ENCODE assay signal across 8 mouse cellular contexts in the genomic region with DNA sequence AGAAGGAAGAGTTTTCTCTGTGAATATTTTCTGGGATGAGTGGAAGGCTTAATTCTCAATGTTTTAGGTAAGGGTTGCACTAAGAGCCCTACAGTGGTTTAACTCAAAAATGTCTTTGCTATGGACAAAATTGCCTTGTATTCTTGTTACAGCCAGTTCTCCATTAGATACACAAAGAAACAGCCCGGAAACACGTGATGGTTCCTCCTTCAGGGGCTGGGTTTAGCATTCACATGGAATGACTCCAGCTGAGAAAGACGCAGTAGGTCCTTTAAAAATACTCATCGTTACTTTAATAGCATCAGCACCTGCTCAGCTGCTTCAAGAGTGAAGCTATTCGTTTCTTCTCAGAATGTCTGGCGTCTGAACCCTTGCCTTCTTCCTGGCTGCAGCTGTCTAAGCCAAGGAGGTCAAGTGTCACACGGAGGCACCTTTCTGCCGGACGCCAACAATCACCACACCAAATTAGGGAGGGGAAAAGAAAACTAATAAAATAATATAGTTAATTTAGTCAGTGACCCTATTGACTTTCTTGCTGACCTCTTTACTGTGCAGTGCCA. TPM values are rescaled to one million over a fixed set of nuclear protein-coding genes. Genes with fewer than 3 reads are reported as not detected.
DNase-seq lines count a peak whose midpoint lies in the region; ATAC-seq and TF ChIP-seq lines count a peak whose summit lies in the region.
"Had no signal": no experiment of that assay in that cellular context is flagged by ENCODE, and none has a peak within 500 bp of the region (broad histone marks: within the 10 kb centered on the region; RNA-seq: fewer than 3 reads in every experiment).

No protein-coding gene starts in this region.

- peaks cover 38% of the 10 kb centered on the region for H3K4me1 ChIP-seq in kidney, embryonic 15.5 days
- H3K4me1 ChIP-seq in kidney, adult 2 months (ENCODE audit: control insufficient read depth, insufficient read depth, low read length), result no peaks in the 10 kb centered on the region
- peaks cover 34% of the 10 kb centered on the region for H3K4me1 ChIP-seq in embryonic facial prominence, embryonic 13.5 days
- peaks cover 39% of the 10 kb centered on the region for H3K4me1 ChIP-seq in limb, embryonic 15.5 days

- H3K36me3 ChIP-seq in kidney, embryonic 15.5 days, result no peaks in the 10 kb centered on the region
- no peaks in the 10 kb centered on the region for H3K36me3 ChIP-seq in kidney, adult 2 months (ENCODE audit: control insufficient read depth, insufficient read depth, low read length)
- no peaks in the 10 kb centered on the region for H3K36me3 ChIP-seq in embryonic facial prominence, embryonic 13.5 days
- H3K36me3 ChIP-seq in limb, embryonic 15.5 days, result no peaks in the 10 kb centered on the region
- H3K36me3 ChIP-seq: hindbrain, embryonic 15.5 days had no signal

- H3K9me3 ChIP-seq in kidney, embryonic 15.5 days (replicated peaks), result no peaks in the 10 kb centered on the region
- H3K9me3 ChIP-seq in embryonic facial prominence, embryonic 13.5 days, result no peaks in the 10 kb centered on the region
- H3K9me3 ChIP-seq in limb, embryonic 15.5 days, result no peaks in the 10 kb centered on the region
- H3K9me3 ChIP-seq: hindbrain, embryonic 15.5 days had no signal

- H3K27ac ChIP-seq in kidney, embryonic 15.5 days, result 0 out of 2 replicates have a peak overlapping the region, but pooled peaks have one; percentile 10
- no peak overlapping the region for H3K27ac ChIP-seq in kidney, adult 2 months (ENCODE audit: insufficient read depth, low read depth, low read length)
- no peak overlapping the region for H3K27ac ChIP-seq in embryonic facial prominence, embryonic 13.5 days
- peak overlapping the region; percentile 89; the same call in 1 of the 2 replicates for H3K27ac ChIP-seq in limb, embryonic 15.5 days

- no peak for TF ChIP-seq CTCF in kidney, adult 2 months (conservative IDR thresholded peaks at IDR 0.05; ENCODE audit: insufficient read depth, insufficient read length, low read depth, low read length)

- no peak for ATAC-seq in kidney, embryonic 15.5 days (replicated peaks; ENCODE audit: low FRiP score)
- ATAC-seq in embryonic facial prominence, embryonic 13.5 days (ENCODE audit: insufficient number of reproducible peaks, insufficient read depth, low FRiP score, low TSS enrichment, low read depth), result no peak
- ATAC-seq in limb, embryonic 15.5 days (ENCODE audit: insufficient number of reproducible peaks, low FRiP score, low TSS enrichment, low read depth), result no peak
- ATAC-seq in inflammation-experienced regulatory T-cells, adult 6 months, result no peak

- H3K4me3 ChIP-seq in kidney, embryonic 15.5 days (replicated peaks), result peak overlapping the region; percentile 70
- H3K4me3 ChIP-seq in kidney, adult 2 months (ENCODE audit: insufficient read depth, low read depth, low read length), result no peak overlapping the region
- peak overlapping the region; percentile 62 for H3K4me3 ChIP-seq in embryonic facial prominence, embryonic 13.5 days
- no peak overlapping the region for H3K4me3 ChIP-seq in limb, embryonic 15.5 days

- no peak for DNase-seq in kidney, adult 2 months
- peak; percentile 50 for DNase-seq in ZHBTc4 (ENCODE audit: low read depth, low spot score)
- DNase-seq in spleen, postnatal 14 days (ENCODE audit: low spot score in 2 of 2), result no peak

- 20% methylated on average over 9 of the region's 9 CpGs for WGBS in kidney, embryonic 15.5 days
- WGBS in kidney, adult 2 months, result 40% methylated on average over 9 of the region's 9 CpGs
- WGBS in embryonic facial prominence, embryonic 13.5 days, result 25% methylated on average over 9 of the region's 9 CpGs
- WGBS in limb, embryonic 15.5 days, result 21% methylated on average over 9 of the region's 9 CpGs

- TF ChIP-seq POLR2A in kidney, adult 2 months (IDR thresholded peaks at IDR 0.05; ENCODE audit: low read depth, low read length), result no peak

- peaks cover 58% of the 10 kb centered on the region for H3K27me3 ChIP-seq in kidney, embryonic 15.5 days
- H3K27me3 ChIP-seq in kidney, adult 2 months (replicated peaks; ENCODE audit: control insufficient read depth, insufficient read depth, low read length), result no peaks in the 10 kb centered on the region
- H3K27me3 ChIP-seq in embryonic facial prominence, embryonic 13.5 days, result peaks cover 45% of the 10 kb centered on the region
- H3K27me3 ChIP-seq in limb, embryonic 15.5 days, result peaks cover 25% of the 10 kb centered on the region

- peak overlapping the region; percentile 93 for H3K4me2 ChIP-seq in kidney, embryonic 15.5 days
- H3K4me2 ChIP-seq in embryonic facial prominence, embryonic 13.5 days, result peak overlapping the region; percentile 83
- peak overlapping the region; percentile 91 for H3K4me2 ChIP-seq in limb, embryonic 15.5 days

- H3K9ac ChIP-seq in kidney, embryonic 15.5 days, result no peak overlapping the region
- H3K9ac ChIP-seq in embryonic facial prominence, embryonic 13.5 days, result no peak overlapping the region
- no peak overlapping the region for H3K9ac ChIP-seq in limb, embryonic 15.5 days

RNA-seq across cellular contexts. Expression of a gene that starts 0.7 kb away (rescaled TPM):
- polyA plus RNA-seq in kidney, embryonic 15.5 days (2015; fragmentation: Nextera tagmentation; extraction: Ambion mirVana), result 15.3 and 16.0 TPM in 2 replicates
- 3.2 and 3.5 TPM in 2 replicates for polyA plus RNA-seq in kidney, adult 2 months (2012; rRNA removed)
- polyA plus RNA-seq in embryonic facial prominence, embryonic 13.5 days (2015; fragmentation: Nextera tagmentation; extraction: Ambion mirVana), result 9.4 and 10.0 TPM in 2 replicates
- 24.1 and 27.6 TPM in 2 replicates for polyA plus RNA-seq in limb, embryonic 15.5 days (2015; fragmentation: Nextera tagmentation; extraction: Ambion mirVana)
- not detected for polyA plus RNA-seq in inflammation-experienced regulatory T-cells, adult 6 months (2017; shearing (Covaris generic))

RNA-seq across cellular contexts. Expression of a gene that starts 26.6 kb away (rescaled TPM):
- 33.9 and 36.0 TPM in 2 replicates for polyA plus RNA-seq in kidney, embryonic 15.5 days (2015; fragmentation: Nextera tagmentation; extraction: Ambion mirVana)
- 6.1 and 10.8 TPM in 2 replicates for polyA plus RNA-seq in kidney, adult 2 months (2012; rRNA removed)
- polyA plus RNA-seq in embryonic facial prominence, embryonic 13.5 days (2015; fragmentation: Nextera tagmentation; extraction: Ambion mirVana), result 29.5 and 38.6 TPM in 2 replicates
- 33.6 and 34.3 TPM in 2 replicates for polyA plus RNA-seq in limb, embryonic 15.5 days (2015; fragmentation: Nextera tagmentation; extraction: Ambion mirVana)
- 10 to 100 TPM; 33.3 to 56.1 (median 37.0) TPM for polyA plus RNA-seq in inflammation-experienced regulatory T-cells, adult 6 months (2017; shearing (Covaris generic))

Comparison
In these comparisons a context has a peak if more than half of its experiments do, and no peak if none do; other contexts are left out.
1. H3K27ac ChIP-seq: peak in kidney, embryonic 15.5 days (single experiment) and limb, embryonic 15.5 days (single experiment); none in kidney, adult 2 months (single experiment) and embryonic facial prominence, embryonic 13.5 days (single experiment).
2. H3K4me3 ChIP-seq: peak in kidney, embryonic 15.5 days (single experiment) and embryonic facial prominence, embryonic 13.5 days (single experiment); none in kidney, adult 2 months (single experiment) and limb, embryonic 15.5 days (single experiment).
3. Peak in every context shown above with its lines, with median percentiles within 50 percentile points of each other: H3K4me2 ChIP-seq.